Mouse (Mus musculus) cerebellum, adult 11 months (tissue): ENCODE measurements around the gene Zbtb48.

ENCODE experiments used
- DNase-seq: peaks from one replicate; pipeline ENCODE4 v3.0.0; 2022

Zbtb48 gene

DNA sequence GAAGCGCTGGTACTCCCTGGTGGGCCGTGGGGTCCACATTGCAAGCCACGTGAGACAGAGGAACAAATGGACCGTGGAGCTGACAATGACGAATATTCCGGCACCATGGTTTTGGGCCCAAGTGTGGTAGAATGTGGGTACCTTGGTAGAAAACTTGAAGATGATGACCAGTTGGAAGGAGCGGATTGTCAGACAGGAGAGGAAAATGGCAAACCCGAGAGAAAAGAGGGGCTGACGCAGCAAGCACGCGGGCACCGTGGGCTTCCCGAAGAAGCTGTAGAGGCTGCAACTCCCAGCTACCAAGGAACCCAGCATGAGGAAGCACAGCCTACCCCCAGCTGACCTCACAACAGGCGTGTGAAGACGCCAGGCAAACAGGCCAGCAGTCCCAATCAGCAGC is 985 bp upstream of the Zbtb48 start:
- DNase-seq: no peak

DNA sequence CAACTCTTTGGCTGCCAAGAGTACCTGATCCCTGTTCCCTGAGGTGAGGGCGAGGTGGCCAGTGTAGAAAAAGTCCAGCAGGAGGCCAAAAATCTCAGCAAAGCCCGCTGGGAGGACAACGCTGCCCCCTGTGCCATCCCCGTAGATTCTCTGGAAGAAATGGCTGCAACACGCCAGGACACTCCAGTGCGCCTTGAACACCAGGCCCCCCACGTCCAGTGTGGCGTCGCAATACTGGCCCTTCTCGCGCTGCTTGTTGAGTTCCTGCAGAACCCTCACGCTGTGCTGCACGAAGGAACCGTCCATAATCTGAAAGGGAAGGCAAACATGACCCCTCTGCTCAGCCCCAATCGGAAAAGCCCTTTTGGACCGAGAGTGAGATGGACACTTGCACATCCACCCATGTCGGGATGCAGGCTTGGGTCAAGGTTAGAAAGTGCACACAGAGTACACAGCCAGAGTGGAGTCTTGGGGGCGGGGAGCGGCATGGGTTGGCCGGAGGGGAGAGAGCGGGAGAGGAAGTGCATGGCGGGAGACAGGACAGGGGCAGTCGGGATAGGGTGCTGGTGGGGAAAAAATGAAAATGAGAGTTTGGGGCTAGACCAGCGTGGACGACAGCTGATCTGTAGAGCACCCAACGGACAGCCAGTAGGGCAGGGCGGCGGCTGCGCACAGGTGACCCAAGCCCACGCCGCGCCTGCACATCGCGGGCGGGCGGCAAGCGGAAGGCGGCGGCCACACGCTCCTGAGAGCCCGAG is 541 bp downstream of the Zbtb48 start:
- DNase-seq: no peak

DNA sequence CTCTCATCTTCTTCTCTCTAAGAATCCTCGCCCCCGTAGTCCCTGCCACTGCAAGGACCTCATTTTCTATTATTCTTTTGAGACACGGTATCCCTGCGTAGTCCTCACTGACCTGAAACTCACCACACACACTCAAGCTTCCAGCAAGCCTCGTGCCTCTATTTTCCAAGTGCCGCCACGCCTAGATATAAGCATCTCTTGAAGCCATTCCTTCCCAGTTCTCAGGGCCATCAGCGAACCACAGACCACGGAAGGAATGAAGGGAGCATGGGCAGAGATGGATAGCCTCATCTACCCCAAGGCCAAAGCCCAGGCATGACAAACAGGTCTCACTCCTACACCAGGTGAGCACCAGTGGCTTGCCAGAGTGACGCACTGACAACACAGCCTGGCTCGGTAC is 2.9 kb downstream of the Zbtb48 start:
- DNase-seq: no peak

DNA sequence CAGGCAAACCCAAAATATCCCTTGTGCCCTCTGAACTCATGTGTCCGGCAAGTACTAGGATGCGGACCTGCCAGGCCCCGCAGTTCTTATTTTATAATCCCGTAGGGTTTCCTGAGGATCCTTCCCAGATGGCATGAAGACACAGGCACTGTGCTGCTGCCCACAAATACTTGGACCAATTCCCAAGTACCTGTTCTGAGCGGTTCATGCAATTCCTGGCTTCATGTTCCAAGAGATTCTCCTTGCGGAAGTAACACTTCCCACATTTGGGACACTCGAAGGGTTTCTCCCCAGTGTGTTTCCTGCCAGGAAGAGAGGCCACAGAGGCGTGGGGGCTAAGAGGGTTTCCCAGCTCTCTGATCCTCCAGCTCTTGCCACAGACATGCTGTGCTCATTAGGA is 5.0 kb downstream of the Zbtb48 start:
- DNase-seq: no peak

DNA sequence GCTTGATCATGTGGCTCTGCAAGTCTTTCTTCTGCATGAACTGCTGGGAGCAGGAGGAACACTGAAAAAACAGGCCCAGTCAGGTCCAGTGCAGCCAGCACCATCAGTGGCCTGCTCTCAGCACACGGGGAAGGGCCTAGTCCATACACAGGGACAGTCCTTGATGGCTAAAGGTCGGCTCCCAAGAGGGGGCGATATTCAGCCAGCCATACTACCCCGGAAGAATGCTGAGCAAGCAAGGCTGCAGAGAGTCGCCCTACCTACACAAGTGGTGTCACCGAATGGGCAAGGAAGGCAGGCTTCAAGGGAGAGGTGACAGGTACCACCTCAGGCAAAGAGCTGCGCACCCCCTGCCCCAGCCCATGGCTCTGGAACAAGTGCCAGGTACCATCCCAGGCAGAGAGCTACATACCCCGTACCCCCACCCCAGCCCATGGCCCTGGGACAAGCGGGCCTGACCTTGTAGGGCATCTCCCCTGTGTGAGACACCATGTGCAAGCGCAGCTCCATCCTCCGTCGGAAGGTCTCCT is 5.8 kb downstream of the Zbtb48 start:
- no peak for DNase-seq

DNA sequence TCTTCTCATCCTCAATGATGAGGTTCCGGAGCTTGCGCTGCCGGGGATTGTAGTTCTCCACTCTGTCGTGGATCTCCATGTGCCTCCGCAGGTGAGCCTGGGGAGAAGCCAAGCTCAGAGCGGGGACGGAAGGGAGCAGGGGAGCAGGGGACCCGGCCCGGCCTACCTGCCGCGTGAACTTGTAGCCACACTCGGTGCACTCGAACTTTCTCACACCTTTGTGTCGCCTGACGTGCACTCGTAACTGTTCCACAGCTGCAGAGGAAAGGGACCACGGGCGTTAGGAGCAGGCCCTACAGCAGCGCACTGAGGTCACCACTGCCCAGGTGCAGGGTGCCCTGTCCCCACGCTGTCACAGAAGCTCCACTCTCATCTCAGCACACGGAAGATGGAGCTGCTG is 7.4 kb downstream of the Zbtb48 start:
- DNase-seq: no peak

DNA sequence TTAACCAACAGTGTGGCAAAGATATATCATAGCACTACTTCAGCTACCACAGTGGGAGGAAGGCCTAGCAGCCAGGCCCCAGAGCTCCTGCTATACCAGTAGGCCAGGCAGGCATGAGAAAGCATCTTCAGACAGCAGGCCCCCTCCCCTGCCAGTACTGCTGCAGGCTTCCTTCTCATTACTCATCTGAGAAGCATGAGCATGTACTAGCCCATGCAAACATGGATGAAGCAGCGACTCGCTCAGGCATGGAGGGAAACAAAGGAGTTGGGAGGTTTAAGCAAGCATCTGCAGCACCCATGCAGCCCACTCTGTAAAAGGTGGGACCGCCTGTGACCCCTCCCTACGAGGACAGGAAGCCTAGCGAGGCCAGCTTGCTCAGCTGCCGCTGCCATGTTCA is 8.4 kb downstream of the Zbtb48 start:
- DNase-seq: no peak

DNA sequence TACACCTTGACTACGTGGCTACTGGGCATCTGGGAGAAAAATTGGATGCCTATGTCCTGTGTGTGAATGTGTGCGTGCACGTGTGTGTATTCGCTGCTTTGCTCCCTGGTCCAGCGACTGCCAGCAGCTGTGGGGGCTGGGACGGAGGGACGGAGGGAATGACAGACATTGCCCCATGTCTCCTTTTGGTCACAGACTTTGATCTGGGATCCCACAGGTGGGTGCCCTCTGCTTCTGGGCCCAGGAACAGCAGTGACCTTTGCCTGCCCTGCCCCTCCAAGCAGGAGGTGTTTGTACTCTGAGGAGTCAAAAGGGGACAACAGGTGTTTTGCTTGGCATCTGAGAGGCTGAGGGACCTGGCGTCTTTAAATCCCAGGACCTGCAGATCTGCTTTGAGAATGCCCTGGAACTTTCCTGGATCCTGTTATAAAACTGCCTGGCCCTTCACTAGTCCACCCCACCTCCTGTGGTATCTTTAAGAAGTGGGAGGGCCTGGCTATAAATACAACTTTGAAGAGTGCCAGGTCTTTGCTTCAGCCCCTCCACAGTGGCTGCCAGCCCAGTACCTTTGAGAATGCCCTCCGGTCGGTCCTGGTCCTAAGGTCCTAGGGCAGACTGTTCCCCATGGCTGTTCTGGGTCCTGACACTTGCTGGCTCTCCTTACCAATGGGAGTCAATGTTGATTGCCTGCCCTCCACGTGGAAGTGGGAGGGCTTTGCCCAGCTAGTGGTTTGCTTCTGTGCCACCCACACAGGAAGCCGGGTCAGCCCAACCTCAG is 14.2 kb downstream of the Zbtb48 start:
- no peak for DNase-seq

DNA sequence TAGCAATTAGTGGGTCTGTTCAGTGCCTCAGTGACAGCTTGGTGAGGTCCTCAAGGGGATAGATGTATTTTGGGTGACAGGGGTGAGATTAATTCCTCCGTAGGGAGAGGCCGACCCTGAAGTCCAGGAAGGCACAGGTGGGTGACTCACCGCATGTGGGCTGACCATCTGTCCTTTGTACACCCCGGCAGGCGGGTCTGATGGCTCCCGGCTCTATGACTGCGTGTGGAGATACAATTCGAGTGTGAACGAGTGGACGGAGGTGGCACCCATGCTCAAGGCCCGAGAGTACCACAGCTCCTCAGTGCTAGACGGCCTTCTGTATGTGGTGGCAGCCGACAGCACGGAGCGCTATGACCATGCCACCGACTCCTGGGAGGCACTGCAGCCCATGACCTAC is 15.4 kb downstream of the Zbtb48 start:
- DNase-seq: no peak

DNA sequence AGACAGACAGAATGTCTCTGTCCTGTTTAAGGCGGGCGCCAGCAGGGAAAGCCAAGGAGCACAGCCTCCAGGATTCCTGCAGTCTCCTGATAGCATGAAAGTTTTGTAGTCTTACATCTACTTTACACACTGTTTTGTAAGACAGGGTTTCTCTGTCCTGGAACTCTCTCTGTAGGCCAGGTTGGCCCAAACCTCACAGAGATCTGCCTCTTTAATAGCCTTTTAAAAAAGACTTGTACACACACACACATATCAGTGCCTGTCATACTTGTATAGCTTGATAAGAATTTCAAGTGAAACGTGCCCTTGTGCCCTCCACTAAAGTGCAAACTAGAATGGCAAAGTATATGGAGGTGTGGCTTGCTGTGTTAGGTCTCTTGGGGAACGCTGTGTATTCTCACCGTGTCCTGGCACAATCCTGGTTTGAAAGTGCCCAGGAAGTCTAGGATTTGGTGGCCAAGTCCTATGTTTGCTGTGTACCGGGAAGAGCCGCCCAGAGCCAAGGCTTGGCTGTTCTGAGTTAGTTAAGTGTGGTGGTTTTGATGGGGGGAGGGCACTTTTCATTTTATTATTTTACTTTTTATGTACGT is 16.2 kb downstream of the Zbtb48 start:
- no peak for DNase-seq

DNA sequence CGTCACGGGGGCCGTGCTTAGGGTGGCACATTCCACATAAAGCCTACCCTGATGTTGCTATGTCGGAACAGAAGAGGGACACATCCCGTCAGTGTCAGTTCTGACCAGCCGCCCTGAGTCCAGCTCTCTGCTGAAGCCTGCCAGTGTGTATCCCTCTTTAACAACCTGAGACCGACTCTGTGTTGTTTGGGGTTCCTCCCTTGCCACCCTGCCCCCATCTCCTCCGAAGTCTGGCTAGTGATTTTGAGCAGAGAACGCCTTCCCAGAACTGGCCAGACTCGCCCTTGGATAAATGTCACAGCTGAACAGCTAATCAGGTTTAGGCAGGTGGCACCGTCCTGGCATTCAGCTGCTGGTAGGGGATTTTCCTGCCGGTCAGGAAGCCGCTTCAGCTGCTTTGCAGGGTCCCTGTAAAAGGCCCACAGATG is 16.8 kb downstream of the Zbtb48 start:
- no peak for DNase-seq

DNA sequence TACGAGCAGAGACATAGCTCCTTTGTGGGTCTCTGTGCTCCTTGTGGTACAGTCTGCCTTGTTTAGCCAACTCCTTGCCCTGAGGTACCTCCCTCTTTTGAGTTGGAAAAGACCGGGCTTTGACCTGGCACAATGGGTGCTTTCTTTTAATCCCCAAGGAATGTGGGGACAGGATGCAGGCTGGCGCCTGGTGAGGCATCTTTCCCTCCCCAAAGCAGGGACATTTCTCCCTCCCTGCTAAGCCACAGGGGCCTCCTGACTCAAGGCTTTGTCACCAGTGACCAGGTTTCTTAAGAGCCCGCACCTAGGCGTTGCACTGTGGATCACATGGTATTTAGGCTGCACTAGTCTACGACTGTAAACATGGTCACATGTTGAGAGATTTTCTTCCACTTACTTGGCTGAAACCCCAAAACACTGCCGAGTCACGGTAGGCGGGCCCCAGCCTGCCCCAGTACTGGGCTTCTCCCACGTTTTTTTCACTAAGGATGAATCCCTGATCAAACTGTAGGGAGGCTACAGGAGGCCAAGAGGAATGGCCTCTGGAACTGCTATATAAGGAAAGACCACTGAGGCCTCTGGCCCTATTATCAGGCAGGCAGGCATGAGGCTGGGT is 17.3 kb downstream of the Zbtb48 start:
- no peak for DNase-seq

DNA sequence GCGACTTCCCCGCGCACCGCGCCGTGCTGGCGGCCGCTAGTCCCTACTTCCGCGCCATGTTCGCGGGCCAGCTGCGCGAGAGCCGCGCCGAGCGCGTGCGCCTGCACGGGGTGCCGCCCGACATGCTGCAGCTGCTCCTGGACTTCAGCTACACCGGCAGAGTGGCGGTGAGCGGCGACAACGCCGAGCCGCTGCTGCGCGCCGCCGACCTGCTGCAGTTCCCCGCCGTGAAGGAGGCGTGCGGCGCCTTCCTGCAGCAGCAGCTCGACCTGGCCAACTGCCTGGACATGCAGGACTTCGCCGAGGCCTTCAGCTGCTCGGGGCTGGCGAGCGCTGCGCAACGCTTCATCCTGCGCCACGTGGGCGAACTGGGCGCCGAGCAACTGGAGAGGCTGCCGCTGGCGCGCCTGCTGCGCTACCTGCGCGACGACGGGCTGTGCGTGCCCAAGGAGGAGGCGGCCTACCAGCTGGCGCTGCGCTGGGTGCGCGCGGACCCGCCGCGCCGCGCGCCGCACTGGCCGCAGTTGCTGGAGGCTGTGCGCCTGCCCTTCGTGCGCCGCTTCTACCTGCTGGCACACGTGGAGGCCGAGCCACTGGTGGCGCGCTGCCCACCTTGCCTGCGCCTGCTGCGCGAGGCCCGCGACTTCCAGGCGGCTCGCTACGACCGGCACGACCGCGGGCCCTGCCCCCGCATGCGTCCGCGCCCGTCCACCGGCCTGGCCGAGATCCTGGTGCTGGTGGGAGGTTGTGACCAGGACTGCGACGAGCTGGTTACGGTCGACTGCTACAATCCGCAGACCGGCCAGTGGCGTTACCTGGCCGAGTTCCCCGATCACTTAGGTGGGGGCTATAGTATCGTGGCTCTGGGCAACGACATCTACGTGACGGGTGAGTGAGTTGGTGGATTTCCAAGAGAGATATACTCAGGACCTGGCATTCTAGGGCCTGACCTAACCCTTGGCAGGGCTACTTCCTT is 18.1 kb downstream of the Zbtb48 start:
- peak; percentile 75 for DNase-seq

DNA sequence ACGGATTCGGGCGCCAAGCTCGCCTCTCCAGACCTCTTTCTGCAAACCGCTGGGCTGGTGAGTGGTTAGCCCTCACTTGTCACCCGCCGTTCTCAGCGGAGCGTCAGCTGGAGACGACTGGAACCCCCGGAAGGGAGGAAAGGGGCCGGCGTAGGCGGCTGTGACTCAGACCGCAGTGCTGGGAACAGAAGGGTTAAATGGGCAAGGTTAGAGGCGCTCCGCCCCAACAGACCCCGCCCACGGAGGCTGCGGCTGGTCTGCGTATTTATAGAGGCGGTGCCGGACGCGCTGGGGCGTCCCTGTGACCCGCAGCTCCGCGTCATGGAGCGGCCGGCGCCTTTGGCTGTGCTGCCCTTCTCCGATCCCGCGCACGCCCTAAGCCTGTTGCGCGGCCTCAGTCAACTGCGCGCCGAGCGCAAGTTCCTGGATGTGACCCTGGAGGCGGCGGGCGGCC is 18.8 kb downstream of the Zbtb48 start, which contains the start of gene Klhl21:
Gene Klhl21 (plus strand): TSS at position 182 of the 454 bp plus-strand sequence.
- peak; percentile 90 for DNase-seq

DNA sequence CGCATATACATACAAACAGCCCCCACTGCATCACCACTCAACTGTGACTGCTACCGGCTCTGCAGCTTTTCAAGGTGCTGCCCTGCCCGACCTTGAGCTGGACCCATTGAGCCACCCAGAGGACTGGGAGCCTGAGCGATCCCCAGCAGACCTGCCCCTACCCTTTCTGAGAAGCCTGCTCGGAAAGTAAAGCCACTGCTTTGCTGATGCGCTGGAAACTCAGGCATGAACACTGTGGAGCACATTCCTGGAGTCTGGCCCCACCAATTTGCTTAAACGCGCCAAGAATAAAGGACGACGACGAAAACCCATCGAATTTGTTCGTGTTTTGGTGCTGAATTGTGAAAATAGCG is 19.3 kb downstream of the Zbtb48 start:
- DNase-seq: no peak

DNA sequence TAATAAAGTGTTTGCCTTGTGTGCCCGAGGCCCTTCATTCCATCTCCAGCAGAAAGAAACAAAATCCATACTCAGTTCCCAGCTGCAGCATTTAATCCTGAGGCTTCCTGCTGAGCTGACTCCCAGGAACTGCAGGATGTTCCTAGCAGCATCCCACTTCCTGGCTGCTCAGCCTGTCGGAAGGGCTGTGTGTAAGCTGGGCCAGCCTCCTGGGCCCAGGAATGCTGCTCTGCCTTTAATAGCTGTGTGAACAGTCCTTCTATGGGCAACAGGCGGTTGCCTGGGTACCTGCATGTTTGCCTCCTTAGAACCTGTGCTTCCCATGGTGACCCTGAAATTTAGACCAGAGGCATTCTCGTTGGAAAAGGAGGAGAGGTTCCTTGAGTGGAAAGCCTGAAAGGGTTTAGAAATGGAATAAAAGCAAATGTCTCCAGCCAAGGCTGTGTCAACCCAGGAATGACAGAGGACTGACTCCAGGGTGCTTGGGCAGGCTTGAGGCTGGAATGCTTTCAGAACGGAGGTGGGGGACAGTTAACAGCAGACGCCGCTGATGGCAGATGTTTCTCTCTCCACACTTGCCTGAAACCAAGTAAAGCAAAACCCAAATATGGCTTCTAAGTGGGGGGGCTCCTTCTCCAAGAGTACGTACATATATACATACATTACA is 19.9 kb downstream of the Zbtb48 start:
- no peak for DNase-seq

DNA sequence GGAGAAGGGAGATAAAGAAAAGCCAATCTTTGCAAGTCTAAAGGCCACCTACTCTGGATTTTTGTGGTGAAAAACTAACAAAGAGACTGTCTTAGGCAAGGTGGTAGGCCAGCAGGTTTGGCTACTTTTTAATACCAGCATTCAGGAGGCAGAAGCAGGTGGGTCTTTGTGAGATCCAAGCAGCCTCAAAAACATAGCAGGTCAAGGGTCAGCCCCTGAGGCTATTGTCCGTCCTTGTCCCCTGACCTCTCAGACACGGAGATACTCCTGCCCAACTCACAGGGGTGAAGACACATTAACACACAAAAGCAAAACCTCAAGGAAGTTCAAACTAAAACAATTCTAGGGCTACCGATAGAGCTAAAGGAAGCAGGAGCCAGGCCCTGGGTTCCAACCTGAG is 20.7 kb downstream of the Zbtb48 start:
- DNase-seq: no peak

DNA sequence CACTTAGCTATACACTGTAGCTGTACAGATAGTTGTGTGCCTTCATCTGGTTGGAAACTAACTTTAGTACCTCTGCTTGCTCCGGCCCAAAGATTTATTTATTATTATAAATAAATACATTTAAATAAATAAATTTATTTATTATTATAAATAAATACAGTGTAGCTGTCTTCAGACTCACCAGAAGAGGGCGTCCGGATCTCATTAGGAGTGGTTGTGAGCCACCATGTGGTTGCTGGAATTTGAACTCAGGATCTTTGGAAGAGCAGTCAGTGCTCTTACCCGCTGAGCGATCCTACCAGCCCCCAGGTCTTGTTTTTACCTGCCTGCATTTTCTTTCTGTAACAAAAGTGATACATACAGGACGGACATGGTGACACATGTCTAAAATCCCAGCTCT is 21.3 kb downstream of the Zbtb48 start:
- DNase-seq: no peak

DNA sequence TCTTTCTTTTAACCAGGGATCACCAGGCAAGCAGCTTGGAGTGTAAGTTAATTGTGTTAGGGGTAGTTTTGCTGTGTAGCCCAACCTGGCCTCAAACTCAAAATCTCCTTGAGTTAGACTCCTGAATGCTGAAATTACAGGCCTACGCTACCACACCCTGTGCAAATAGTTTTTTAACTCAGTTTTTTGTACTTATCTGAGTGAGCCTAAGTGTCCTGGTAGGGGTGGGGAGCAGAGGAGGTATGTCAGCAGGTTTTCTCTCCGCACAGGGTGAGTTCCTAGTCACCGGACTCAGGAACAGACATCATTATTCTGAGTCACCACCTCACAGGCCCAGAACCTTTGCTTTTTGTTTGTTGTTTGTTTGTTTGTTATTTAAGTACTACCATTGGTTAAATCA is 25.4 kb downstream of the Zbtb48 start:
- DNase-seq: no peak

DNA sequence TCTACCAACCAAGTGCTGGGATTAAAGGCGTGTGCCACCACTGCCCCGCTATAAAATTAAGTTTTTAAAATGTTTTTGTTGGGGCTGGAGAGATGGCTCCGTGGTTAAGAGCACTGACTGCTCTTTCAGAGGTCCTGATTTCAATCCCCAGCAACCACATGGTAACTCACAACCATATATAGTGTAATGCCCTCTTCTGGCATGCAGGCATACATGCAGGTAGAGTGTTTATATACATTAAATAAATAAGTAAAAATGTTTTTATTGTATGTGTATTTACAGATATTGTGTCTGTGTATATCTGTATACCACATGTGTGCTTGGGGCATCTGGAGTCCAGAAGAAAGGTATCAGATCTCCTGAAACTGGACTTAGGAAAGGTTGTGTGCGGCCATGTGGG is 26.1 kb downstream of the Zbtb48 start:
- DNase-seq: no peak

DNA sequence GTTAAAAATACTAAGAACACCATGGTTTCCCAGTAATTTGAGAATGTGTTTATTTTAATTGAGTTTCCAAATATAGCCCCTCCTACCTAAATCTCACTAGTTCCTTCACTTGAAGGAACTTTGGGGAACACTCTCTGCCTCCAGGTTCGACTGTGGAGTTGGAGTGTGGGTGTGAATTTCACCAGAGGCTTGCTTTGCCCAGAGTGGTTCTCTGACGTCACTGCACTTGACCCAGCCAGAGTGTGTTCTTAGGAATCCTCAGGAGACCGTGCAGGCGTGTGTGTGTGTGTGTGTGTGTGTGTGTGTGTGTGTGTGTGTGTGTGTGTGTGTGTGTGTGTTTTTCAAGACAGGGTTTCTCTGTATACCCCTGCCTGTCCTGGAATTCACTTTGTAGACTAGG is 26.6 kb downstream of the Zbtb48 start:
- DNase-seq: no peak

DNA sequence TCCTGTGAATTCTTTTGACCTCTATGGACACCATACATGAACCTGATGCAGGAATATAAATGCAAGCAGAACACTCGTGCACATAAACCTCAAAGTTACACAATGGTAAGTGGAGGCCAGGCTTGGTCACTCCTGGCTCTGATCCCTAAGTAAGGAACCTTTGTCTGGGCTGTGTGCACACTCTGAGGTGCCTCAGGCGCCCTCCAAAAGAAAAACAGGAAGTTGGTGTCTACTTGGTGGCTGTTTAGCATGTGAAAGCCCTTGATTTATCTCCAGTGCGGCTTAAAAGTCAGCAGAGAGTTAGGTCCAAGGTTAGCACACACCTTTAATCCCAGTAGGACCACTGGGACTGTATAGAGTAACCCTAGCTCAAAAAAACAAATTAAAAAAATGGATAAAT is 28.0 kb downstream of the Zbtb48 start:
- DNase-seq: no peak
